ENCODE assay signal across 8 mouse cellular contexts in the genomic region with DNA sequence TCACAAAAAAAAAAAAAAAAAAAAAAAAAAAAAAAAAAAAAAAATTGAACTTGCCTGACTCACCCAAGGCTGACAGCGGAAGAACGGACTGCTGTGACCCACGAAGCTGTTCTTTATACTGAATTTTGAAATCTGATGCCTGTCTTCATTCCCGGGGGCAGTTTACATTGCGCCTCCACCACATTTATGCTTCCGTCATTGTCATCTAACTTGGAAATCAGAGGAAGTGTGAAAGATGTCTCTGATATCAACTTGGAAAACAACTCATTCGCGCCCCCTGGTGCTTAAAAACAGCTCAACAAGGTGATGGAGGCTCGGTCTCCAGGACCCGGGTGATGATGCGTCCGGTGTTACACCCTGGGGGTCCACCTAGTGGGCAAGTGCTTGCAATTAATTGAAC. TPM values are rescaled to one million over a fixed set of nuclear protein-coding genes. Genes with fewer than 3 reads are reported as not detected.
DNase-seq lines count a peak whose midpoint lies in the region; ATAC-seq lines count a peak whose summit lies in the region.

No protein-coding gene starts in this region.

- peaks cover 10% of the 10 kb centered on the region for H3K4me1 ChIP-seq in hindbrain, embryonic 12.5 days

- H3K36me3 ChIP-seq in hindbrain, embryonic 12.5 days, result no peaks in the 10 kb centered on the region

- no peaks in the 10 kb centered on the region for H3K9me3 ChIP-seq in hindbrain, embryonic 12.5 days (replicated peaks)

- H3K27ac ChIP-seq in hindbrain, embryonic 12.5 days, result no peak overlapping the region

- H3K4me3 ChIP-seq in hindbrain, embryonic 12.5 days, result no peak overlapping the region; the same call in 1 of the 2 replicates

- no peak overlapping the region for H3K9ac ChIP-seq in hindbrain, embryonic 12.5 days

- DNase-seq in ES-CJ7 (ENCODE audit: low read depth, low spot score), result peak; percentile 91
- DNase-seq in cerebellum, adult 18-20 months, result peak; percentile 87 to 91
- peak; percentile 78 to 86 for DNase-seq in frontal cortex, postnatal 10 days (ENCODE audit: low spot score in 2 of 2)
- DNase-seq in layer of hippocampus, postnatal 14 days (ENCODE audit: low spot score in 2 of 2), result peak; percentile 93 to 95
- peak; percentile 94 for DNase-seq in lung, postnatal 10 days
- DNase-seq in ovary, postnatal 14 days (ENCODE audit: low spot score), result peak; percentile 88
- peak; percentile 90 for DNase-seq in thymus, postnatal 25 days

- peak overlapping the region; percentile 41 for H3K4me2 ChIP-seq in hindbrain, embryonic 12.5 days (replicated peaks)

- no peak for ATAC-seq in hindbrain, embryonic 12.5 days (ENCODE audit: low FRiP score)

- peaks cover 6% of the 10 kb centered on the region; the same call in 1 of the 2 replicates for H3K27me3 ChIP-seq in hindbrain, embryonic 12.5 days

- under 1% methylated on average over 12 of the region's 12 CpGs for WGBS in hindbrain, embryonic 12.5 days

RNA-seq across cellular contexts. Expression of a gene that starts 1.8 kb away (rescaled TPM):
- 39.6 and 44.7 TPM in 2 replicates for polyA plus RNA-seq in hindbrain, embryonic 12.5 days (2016; fragmentation: Nextera tagmentation; extraction: Ambion mirVana)
- 10 to 100 TPM; 10.7 to 13.6 TPM for total RNA-seq in layer of hippocampus, postnatal 14 days (2021)

RNA-seq across cellular contexts. Expression of a gene that starts 53.2 kb away (rescaled TPM):
- polyA plus RNA-seq in hindbrain, embryonic 12.5 days (2016; fragmentation: Nextera tagmentation; extraction: Ambion mirVana), result 47.7 and 50.6 TPM in 2 replicates
- total RNA-seq in layer of hippocampus, postnatal 14 days (2021), result 100 to 1,000 TPM in 1 of 2 experiments, 10 to 100 TPM in 1; 99.3 to 109 TPM
